Mouse (Mus musculus): ENCODE measurements around the gene Ddx50.

GRCm38 (mm10) chr10:62683043-62683442, 32.0 kb upstream of the Ddx50 start:
- TF ChIP-seq SMC3 (IDR thresholded peaks at IDR 0.05; ENCODE audit: low read depth, low read length) (peak; percentile 46), TAL1 (IDR thresholded peaks at IDR 0.05; ENCODE audit: low read length) (no peak), CTCF (IDR thresholded peaks at IDR 0.05 in 2 of 3, conservative IDR thresholded peaks at IDR 0.05 in 1 of 3; ENCODE audit: control insufficient read depth in 1 of 3, insufficient read depth in 1 of 3, low read depth in 2 of 3, low read length in 3 of 3, poor library complexity in 1 of 3, severe bottlenecking in 1 of 3) (peak; percentile 19 to 60 (median 43)), ZC3H11A (IDR thresholded peaks at IDR 0.05; ENCODE audit: low read depth, low read length) (no peak), POLR2A (IDR thresholded peaks at IDR 0.05; ENCODE audit: control insufficient read depth in 1 of 2, insufficient read depth in 1 of 2, low read depth in 1 of 2, low read length in 2 of 2, poor library complexity in 1 of 2) (no peak), CHD2 (IDR thresholded peaks at IDR 0.05; ENCODE audit: low read length) (no peak), MYC (IDR thresholded peaks at IDR 0.05; ENCODE audit: low read depth, low read length) (no peak), GABPA (IDR thresholded peaks at IDR 0.05; ENCODE audit: low read depth, low read length) (no peak), MAFK (IDR thresholded peaks at IDR 0.05; ENCODE audit: borderline replicate concordance, low read depth, low read length) (no peak), NELFE (IDR thresholded peaks at IDR 0.05; ENCODE audit: low read depth, low read length) (no peak), ZNF384 (IDR thresholded peaks at IDR 0.05; ENCODE audit: low read depth, low read length) (no peak)
